Mouse (Mus musculus): ENCODE measurements around the gene Emg1.

Gene Emg1

DNA sequence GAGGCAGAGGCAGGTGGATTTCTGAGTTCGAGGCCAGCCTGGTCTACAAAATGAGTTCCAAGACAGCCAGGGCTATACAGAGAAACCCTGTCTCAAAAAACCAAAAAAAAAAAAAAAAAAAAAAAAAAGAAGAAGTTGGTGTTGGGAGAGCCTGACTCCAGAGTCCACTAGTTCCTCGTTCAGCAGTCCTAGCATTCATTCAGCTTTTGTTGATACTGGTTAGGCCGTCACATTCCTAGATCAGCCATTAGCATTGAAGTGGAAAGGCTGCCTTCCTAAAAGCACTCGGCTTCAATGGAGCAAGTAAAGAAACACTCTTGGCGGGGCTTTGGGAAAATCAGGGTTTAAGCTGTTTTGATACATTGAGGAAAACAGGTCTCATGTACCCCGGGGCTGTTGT, 29.7 kb downstream of the Emg1 start:
- DNase-seq = peak; percentile 49

DNA sequence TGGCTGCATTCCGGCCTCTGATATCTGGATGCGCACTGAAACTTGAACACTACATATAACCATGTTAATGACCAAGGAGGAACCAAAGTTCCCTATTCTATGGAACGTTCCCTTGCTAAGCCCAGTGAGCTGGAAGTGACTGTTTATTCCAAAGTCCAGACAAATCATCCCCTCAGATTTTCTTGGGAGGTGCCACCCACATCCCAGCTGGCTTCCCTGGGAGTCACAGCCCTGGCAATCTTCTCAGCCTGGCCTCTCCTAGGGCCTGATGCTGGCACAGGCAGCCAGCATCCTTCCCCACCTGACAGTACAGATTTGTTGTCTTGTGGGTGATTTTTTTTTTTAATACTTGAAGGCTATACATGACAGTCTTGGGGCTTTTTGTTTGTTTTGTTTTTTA, 32.5 kb downstream of the Emg1 start:
- no peak for DNase-seq

DNA sequence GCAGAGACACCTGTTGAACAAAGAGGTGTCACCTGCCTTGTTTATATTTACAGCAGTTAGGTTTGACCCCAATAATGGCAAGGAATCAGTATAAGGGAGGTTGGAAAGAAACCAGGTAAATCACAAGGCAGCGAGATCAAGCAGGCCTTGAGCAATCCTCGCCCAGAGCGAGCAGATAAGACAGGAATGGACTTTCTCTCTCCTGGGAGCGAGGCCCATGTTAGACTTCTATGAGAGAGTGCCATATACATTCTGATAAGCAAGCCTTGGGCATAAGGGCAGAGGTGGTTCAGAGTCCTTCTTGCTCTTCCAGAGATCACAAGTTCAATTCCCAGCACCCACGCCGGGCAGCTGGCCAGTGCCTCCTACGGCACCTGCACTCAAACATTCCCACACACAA, 33.2 kb downstream of the Emg1 start:
- DNase-seq = no peak

DNA sequence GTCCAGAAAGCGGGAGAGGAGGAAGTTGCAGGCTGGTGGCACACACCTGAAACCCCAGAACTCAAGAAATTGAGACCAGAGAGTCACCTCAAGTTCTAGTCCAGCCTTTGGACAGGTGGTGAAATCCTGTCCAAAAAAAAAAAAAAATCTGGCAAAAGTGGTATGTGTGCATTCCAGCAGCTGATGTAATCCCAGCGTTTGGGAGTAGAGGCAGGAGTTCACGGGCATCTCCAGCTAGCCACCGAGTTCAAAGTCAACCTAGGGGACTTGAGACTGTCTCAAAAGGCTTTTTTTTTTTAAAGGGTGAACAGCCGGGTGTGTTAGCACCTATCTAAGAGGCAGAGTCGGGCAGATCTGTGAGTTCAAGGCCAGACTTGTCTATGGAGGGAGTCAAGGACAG, 35.8 kb downstream of the Emg1 start:
- peak; percentile 56 for DNase-seq

GRCm38 (mm10) chr6:124674591-124674990, 37.4 kb downstream of the Emg1 start:
- peak; percentile 62 for DNase-seq

DNA sequence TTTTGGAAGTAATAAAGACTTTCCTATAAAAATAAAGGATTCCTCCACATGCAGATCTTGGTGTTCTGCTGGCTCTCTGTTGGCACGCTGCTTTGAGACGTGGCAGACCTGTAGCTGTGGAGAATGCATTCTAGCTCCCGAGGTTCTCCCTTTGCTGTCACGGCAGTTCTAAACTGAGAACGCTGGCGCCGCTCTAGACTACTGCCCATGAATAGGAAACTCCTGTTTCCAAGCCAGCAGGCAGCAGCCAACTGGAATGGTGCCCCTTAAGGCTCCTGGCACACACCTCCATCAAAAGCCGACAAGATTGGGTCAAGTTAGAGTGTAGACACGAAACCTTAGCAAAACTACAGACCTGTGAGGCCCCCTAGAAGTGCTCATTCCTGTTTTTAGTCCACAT, 38.4 kb downstream of the Emg1 start:
- DNase-seq = peak; percentile 76

DNA sequence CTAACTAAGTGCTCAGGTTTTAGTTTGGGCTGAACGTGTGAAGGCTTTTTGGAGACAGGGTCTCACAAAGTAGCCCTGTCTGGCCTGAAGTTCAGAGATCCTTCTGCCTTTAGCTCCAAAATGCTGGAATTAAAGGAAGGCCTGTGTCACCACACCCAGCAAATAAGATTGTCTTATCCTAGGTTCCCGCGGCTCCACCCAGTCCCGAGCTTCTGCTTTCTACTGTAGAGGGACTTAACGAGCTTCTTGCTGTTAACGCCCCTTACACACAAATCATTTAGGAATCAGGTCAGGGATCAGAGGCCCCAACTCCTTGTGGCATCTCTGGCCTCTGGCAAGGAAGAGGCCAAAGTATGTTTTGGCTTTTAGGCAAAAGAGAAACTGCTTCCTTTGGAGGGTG, 39.9 kb downstream of the Emg1 start:
- DNase-seq = no peak

DNA sequence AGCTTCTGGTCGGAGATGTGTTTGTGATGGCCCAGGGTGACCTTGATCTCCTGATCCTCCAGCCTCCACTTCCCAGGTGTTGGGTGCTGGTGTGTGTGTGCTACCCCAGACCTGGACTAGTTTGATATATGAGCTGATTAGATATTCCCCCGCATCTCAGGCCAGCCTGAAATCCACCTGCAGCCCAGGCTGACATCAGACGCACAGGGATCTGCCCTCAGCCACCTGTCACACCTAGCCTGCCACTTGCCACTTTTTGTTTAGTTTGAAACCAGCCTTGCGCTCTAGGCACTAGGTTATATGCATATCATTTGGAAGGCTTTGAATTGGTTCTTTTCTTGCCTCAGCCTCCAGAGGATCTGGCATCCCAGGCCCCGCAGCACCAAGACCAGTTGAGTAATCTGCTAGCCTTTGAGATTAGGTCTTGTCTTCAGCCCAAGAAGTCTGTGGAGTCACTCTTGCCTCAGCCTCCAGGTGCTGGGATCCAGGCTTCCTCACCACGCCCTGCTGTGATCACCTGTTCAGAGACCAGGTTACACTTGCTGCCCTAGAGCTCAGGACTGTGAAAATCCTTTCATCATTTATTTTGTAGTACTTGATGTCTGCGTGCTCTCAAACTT, 41.6 kb downstream of the Emg1 start:
- DNase-seq = no peak

GRCm38 (mm10) chr6:124669234-124669859, 42.6 kb downstream of the Emg1 start:
- DNase-seq = no peak

- no peak for DNase-seq
Observed at GRCm38 (mm10) chr6:124665011-124665410, 47.0 kb downstream of the Emg1 start.

- DNase-seq = no peak
Observed at GRCm38 (mm10) chr6:124664256-124664655, 47.7 kb downstream of the Emg1 start.

- peak; percentile 58 for DNase-seq
Observed at GRCm38 (mm10) chr6:124663424-124663795, 48.6 kb downstream of the Emg1 start.

DNA sequence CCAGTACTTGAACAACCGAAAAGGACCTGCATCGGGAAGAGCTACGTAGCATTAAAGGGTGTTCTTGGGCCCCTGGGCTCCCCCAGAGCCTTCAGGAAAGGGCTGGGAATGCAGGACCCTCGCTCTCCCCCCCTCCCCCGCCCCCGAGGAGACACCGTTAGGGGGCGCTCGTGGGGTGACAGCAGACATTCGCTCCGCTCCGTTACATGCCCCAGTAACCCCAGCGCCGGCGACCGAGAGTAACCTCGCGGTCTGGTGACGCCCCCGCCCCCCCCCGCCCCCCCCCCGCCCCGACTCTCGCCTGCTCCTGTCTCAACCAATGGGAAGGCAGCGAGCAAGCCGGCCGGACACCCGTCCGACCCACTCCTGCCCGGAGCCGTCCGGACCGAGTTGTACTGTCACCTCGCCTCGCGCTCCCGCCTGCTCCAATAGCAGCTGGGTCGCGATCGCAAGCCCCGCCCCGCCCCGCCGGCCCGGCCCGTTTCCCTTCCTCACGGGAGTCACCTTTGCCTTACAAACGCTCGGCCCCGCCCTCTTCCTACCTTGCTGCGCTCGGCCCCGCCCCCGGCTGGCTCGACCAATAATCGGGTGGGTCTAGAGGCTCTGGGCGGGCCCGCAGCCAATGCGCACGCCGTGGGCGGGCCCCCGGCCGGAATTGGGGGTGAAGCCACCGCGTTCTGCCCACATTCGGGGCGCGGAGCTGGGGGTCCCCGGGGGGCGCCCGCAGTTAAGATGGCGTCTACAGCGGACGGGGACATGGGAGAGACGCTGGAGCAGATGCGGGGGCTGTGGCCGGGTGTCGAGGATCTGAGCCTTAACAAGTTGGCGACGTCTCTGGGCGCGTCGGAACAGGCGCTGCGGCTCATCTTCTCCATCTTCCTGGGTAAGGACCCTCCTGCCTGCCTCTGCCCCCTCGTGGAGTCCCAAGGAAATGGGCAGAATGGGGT, 49.2 kb downstream of the Emg1 start, which contains the start of gene Lpcat3:
Gene Lpcat3, plus strand, starts transcription at position 551 of the 947 bp plus-strand sequence.
- DNase-seq = peak; percentile 100

DNA sequence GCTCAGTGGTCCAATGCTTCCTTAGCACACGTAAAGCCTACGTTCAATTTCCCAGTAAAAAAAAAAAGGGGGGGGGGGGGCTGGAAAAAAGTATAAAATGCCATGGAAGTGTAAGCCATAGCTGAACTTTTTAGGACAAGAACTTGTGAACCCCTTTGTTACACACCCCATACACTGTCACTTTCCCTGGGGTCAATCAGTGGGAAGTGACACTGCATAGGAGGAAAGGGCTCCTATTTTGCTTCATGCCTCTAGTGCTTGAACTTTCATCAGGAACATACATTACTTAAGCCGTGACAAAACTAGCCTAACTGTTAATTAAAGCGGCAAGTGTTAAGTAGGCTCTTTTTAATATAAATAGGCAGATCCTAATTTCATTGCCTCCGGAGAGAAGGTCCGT, 50.0 kb downstream of the Emg1 start:
- no peak for DNase-seq

DNA sequence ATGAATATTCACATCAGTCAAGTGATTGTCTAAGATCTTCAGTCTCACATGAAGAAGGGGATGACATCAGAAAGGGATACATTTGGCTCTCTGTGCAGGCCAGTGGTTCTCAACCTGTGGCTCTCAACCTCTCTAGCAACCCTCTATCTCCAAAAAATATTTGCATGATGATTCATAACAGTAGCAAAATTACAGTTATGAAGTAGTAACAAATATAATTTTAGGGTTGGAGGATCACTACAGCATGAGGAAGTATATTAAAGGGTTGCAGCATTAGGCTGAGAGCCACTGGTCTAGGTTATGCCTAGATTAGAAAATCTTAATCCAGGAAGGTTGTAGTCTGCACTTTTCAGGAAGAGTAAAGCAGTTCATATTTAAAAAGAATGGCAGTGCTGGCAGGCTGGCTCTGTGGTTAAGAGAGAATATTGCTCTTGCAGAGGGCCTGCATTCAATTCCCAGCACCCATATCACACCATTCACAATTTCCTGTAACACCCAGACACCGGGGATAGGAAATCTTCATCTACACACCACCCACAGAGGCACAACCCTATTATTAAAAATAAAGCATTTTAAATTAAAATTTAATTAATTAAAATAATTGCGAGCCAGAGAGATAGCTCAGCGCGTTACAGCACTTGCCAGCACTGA, 50.7 kb downstream of the Emg1 start:
- no peak for DNase-seq

GRCm38 (mm10) chr6:124658067-124658466, 53.9 kb downstream of the Emg1 start:
- no peak for DNase-seq

DNA sequence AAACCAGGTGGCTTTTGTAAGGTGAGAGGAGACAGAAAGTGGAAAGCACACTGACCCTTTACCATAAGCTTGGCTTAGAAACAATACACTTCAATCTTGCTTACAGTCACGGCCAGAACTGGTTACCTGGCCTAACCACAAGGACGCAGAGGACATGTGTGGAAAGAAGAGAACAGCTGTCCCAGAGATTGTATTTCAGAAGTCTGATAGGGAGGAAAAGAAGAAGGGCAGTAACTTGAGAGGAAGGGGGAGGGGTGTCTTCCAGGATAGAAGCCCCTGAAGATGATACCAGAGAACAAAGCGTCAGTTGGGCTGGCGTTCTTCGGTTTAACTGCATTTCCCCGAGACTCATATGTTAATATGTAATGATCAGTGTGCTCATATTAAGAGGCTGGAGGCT, 56.1 kb downstream of the Emg1 start:
- DNase-seq = no peak

Data from kidney, adult 9 months (tissue).